Mouse (Mus musculus) gastrocnemius, postnatal 4 days (tissue): Measurements from ENCODE around the gene Mkrn3. TPM values are rescaled to one million over a fixed set of nuclear protein-coding genes. Genes with fewer than 3 reads are reported as not detected.

Experiments
- DNase-seq, 2 experiments: peaks; one replicate each; pipeline ENCODE4 v3.0.0; 2021 to 2022; ENCODE audit warnings: low spot score in 2 of 2, mixed read lengths in 2 of 2
- long read RNA-seq, 2 experiments: library from polyadenylated mRNA; stranded (forward); transcript quantifications; one replicate each; pipeline ENCODE4 v2.0.0; 2021
- total RNA-seq, 2 experiments: library from RNA; stranded (reverse); gene quantifications; 2 replicates each; pipeline ENCODE4 v1.2.3; 2021

Mkrn3 gene
- total RNA-seq = 1 to 10 TPM; 2.2 to 2.9 TPM
- long read RNA-seq, experiment 1, transcript Mkrn3-201 (1 exons, 2,547 nt) = major isoform, 7 of 7 reads
- long read RNA-seq, experiment 1, partial matches to known transcripts = 0 of 7 reads
- long read RNA-seq, experiment 1, other reads (novel, unspliced or antisense) = 0 of 7 reads
- long read RNA-seq, experiment 2, transcript Mkrn3-201 (1 exons, 2,547 nt) = major isoform, 9 of 9 reads
- long read RNA-seq, experiment 2, partial matches to known transcripts = 0 of 9 reads
- long read RNA-seq, experiment 2, other reads (novel, unspliced or antisense) = 0 of 9 reads

GRCm38 (mm10) chr7:62419493-62420360 lies at the start of gene Mkrn3:
Mkrn3 (minus strand) TSS chr7:62420139.
- peak; percentile 47 to 79 for DNase-seq

DNA sequence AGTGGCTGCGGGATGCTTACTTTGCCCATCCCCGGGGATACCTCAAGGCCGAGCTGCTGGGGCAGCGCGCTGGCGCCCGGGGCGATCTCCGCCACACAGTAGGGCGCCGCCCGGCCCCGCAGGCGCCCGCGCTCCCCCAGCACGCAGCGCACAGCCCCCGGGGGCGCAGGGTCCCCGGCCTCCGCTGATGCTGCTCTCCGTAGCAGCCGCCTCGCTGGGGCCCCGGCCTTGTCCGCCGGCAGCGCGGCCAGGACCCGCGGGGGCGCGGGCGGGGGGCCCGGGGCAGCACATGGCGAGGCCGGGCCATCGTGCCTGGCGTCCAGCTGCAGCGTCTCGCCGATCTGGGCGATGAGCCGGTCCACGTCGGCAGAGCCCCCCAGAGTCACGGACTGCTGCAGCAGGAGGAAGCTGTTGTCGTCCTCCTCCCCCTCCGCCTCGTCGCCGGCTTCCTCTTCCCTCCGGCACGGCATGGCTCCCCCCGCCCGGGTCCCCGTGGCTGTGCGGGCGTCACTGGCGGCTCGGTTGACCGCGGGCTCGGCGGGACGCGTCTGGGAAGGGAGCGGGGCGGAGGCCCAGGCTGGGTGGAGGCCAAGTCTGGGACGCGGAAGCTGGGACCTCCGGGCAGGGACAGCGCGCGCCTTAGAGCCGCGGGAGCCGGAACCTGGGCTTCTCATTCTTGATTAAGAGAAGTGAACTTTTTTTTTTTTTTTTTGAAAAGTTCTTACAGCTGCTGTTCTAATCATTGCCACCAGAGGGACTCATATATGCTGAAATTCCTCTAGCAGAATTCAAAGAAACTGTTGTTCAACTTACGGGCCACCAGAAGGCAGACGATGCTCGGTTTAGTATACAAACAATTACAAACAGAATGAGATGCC lies 44.2 kb upstream of the Mkrn3 start, which contains the start of gene Peg12:
Gene Peg12, minus strand, starts transcription at position 633 of the 878 bp plus-strand sequence.
- peak; percentile 53 to 59 for DNase-seq

DNA sequence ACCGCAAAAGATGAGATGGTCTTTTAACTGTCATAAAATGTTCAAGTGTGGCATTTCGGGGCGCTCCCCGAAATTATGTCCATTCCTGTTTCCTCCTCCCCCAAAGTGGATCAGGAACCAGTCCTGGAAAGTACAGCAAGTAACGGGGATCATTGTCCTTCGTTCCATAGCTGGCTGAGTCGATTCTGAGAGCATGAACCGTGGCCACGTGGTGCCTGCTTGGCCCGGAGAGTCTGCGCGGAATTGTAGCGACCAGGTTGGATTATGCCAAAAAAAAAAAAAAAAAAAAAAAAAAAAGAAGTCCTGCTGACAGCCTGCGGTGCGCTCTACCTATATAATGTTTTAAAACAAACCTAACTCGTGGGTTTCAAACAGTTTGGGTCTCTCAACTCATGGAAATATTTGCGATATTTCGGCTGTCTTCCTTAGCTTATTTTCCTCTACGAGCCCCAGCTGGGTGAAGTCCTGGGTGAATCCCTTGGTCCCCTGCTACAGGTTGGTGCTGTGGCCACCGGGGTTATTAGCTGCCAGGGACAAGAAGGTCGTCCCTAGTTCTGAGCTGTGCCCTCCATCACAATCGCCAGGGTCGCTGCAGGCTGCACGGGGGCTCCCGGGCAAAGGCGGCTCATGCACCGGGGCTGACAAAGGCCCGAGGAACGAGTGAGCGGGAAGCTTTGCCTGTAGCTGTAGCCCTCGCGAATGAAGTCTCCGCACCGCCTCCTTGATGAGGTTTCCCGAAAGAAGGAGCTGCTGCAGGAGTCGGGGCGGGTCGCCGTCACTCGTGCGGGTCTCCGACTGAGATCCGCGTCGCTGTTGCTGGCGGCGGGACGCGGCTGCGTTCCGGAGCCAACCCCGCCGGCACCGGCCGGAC lies 43.3 kb upstream of the Mkrn3 start:
- peak in 1 of 2 experiments; percentile 31 for DNase-seq

DNA sequence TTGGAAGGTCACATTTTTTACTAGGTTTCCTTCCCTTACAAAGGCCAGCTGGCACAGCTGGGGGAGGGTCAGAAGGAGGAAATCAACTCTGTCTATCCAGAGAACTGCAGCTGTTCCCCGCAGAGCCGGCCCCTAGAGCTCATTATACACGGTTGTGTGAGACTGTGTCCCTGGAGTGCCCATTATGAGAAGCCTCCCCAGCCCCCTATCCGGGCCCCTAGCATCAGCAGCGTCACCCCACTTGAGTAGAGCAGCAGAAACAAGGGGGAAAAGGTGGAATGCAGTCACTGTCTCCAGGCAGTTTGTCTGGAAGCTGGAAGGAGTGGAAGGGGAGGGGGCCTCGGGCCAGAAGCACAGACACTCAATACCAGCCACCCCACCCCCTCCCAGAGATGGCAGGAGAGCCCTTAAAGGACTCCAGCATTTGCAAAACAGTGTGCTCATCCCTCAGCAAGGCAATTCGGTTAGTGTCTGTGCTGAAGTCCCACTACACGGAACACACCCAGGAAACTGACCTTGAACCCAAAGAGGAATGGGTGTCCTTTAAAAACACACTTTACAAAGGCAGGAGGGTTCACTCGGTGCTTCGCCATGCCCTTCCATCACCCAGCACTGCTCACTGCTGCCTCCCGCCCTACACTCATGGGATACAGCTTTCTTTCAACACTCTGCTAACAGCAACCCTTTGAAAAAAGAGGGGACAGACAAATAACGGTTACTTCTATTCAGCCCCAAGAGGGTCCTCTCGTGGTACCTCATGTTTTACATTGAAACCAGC lies 42.5 kb upstream of the Mkrn3 start:
- peak in 1 of 2 experiments; percentile 11 for DNase-seq

DNA sequence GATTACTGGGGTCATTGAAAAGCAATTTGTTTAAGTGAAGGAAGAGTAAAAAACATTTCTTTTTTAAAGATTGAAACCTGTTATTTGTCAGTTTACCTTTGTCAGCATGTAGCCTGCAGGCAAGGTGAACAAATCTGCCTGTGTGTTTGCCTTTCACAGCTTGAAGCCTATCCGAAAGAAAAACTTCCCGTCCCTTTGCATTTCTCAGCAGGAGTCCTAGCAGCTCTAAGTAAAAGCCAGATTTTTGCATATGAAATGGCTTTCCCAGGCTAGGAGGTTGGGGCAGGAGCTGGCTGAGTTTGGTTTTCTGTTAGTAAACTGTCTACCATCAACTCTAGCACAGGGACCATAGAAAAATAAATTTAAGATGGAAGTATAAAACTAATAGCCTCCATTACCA lies 32.4 kb upstream of the Mkrn3 start:
- DNase-seq = no peak

DNA sequence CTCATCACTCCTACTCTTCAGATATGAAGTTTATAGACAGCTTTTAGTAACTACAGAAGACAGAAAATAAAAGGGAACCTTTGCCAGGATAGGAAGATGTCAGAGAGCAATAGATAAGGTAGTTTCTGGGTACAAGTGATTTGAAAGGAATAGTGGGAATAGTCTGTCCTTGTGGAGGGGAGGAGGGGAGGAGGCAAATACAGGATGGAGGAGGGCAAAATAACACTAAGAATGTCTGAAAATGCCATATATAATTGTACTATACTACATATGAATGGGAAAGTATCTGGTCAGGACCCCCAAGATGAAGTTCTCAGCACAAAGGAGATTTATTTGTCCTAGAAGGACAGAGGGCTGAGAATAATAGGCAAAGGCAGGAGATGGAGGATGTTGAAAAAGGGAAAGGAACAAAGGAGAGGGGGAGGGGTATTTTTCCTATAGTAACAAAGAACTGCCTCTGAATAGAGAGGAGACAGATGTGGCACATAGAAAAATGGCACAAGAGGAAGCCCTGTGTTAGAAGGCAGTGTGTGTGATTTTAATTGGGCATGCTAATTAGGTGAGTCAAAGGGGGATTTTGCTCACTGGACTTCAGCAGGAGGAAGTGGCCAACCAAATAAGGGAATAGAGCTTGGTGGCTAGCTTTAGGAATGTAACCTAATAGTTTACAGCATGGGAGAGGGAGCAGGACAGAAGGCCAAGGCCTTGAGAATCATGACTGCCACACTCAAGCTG lies 25.7 kb upstream of the Mkrn3 start:
- DNase-seq = no peak

- no peak for DNase-seq
Measured at GRCm38 (mm10) chr7:62436394-62436793, 16.5 kb upstream of the Mkrn3 start.

DNA sequence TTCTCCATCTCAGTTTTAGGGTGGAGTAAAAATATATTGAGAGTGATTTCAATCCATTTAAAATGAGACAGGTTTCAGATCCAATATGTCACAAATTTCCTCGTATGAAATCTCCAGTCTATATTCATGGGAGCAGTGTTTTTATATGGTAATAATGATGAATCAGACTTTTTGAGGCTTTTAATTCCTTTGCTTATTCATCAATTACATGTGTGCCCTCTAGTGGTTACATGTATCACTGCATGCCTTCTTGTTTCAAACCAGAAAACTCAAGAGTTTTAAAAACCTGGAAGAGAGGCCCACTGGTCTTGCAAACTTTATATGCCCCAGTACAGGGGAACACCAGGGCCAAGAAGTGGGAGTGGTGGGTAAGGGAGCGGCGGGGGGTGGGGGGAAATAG lies 13.3 kb upstream of the Mkrn3 start:
- DNase-seq = no peak

- DNase-seq = no peak
Measured at GRCm38 (mm10) chr7:62428337-62428736, 8.4 kb upstream of the Mkrn3 start.

- DNase-seq = no peak
Measured at GRCm38 (mm10) chr7:62423210-62423609, 3.3 kb upstream of the Mkrn3 start.

- no peak for DNase-seq
Measured at GRCm38 (mm10) chr7:62420566-62420965, 627 bp upstream of the Mkrn3 start.

DNA sequence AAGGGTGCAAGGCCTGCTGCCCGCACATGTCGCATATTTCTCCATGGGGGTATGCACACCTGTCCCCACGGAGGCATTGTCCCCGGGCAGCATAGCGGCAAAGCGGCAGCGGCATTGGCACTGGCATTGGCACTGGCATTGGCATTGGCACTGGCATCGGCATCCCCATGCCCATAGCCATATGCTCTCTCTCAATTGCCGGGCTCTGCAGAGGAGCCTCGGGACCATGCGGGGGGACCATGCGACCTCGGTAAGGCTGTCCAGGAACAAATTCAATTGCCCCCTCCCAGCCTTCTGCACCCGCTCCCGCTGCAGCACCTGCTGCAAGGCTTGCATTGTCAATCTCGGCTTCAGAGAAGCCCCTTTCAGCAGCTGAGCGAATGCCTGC lies 840 bp downstream of the Mkrn3 start:
- DNase-seq = peak in 1 of 2 experiments; percentile 7

- no peak for DNase-seq
Measured at GRCm38 (mm10) chr7:62418346-62418745, 1.6 kb downstream of the Mkrn3 start.

- no peak for DNase-seq
Measured at GRCm38 (mm10) chr7:62416173-62416572, 3.8 kb downstream of the Mkrn3 start.

DNA sequence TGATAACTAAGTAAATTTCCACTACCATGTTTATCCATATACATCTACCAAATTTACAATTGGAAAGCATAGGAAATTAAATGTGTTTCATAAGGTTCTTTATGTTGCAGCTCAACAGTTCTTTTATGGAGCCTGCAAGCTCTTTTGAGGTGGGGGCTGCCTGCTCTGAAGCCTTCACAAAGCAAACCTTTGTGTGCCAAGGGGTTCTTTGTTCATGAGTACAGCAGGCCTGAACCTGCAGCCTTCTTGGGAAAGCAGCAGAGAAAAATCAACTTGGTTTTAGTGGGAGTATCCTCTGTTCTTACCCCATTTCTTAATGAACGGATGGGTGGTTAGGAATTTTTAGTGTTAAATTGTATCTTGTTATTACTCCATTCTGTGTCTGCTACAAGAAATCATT lies 4.7 kb downstream of the Mkrn3 start:
- no peak for DNase-seq

DNA sequence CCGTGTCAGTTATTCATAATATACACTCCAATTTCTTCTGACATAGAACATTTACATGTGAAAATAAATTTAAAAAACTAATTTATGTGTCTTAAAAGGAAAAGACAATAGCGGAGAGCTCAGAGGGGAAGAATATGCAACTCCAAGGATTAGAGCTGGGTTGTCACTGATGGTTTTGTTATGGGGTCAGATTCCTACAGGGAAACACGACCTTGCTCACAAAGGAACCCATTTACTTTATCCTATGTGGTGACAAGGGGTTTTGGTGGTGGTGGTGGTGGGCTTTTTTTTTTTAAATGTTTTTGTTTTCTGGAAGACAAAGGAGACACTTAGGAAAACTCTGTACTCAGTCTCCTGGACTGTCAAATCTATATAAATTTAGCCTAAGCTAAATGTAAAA lies 12.1 kb downstream of the Mkrn3 start:
- no peak for DNase-seq

GRCm38 (mm10) chr7:62406573-62407050 lies 13.3 kb downstream of the Mkrn3 start:
- DNase-seq = no peak

GRCm38 (mm10) chr7:62392202-62392601 lies 27.7 kb downstream of the Mkrn3 start:
- no peak for DNase-seq

DNA sequence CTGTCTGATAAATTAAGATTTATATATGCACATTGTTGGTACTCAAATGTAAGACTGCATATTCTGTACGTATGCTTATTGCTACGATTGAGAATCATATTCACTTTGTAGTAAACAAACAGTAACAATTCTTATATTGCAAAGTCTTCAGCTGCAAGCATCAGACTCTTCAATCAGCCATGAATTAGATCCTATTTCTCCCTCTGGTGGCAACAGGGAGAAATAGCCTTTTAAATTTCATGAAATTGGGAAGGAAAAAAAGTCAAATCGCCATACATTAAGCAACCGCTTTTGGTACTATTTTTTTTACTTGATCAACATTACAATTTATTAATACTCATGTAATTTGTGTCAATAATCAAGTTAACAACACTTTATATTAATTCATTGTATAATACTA lies 31.6 kb downstream of the Mkrn3 start:
- DNase-seq = no peak
